Mouse (Mus musculus) neural tube, embryonic 12.5 days (tissue): ENCODE data around the gene Sh2d6. TPM values are rescaled to one million over a fixed set of nuclear protein-coding genes. Genes with fewer than 3 reads are reported as not detected.

Experiments used
- ATAC-seq: fragments of 200-750 bp; cut with Nextera tagmentation; 2 replicates; pipeline ENCODE4 v1.8.0; 2017; ENCODE audit warnings: low read depth, mild to moderate bottlenecking, moderate TSS enrichment, moderate library complexity; ENCODE audit not compliant: low FRiP score
- H3K27ac ChIP-seq: fragments of 300-500 bp; sonication (generic); 2 replicates; pipeline ENCODE4 v1.5.1; 2016
- H3K27me3 ChIP-seq: fragments of 300-500 bp; sonication (generic); replicated peaks from 2 replicates; pipeline ENCODE4 v1.6.1; 2016; ENCODE audit warnings: mild to moderate bottlenecking
- H3K36me3 ChIP-seq: fragments of 300-500 bp; sonication (generic); 2 replicates; pipeline ENCODE4 v1.6.1; 2016; ENCODE audit warnings: mild to moderate bottlenecking
- H3K4me1 ChIP-seq: fragments of 300-500 bp; sonication (generic); 2 replicates; pipeline ENCODE4 v1.6.1; 2016
- H3K4me2 ChIP-seq: fragments of 300-500 bp; sonication (generic); replicated peaks from 2 replicates; pipeline ENCODE4 v1.6.1; 2016; ENCODE audit warnings: mild to moderate bottlenecking
- H3K4me3 ChIP-seq: fragments of 300-500 bp; sonication (generic); 2 replicates; pipeline ENCODE4 v1.5.1; 2016
- H3K9ac ChIP-seq: fragments of 300-500 bp; sonication (generic); 2 replicates; pipeline ENCODE4 v1.6.1; 2016; ENCODE audit warnings: mild to moderate bottlenecking
- H3K9me3 ChIP-seq: fragments of 300-500 bp; sonication (generic); 2 replicates; pipeline ENCODE4 v1.6.1; 2016; ENCODE audit warnings: mild to moderate bottlenecking
- WGBS: fragments of 180-500 bp; shearing (Covaris S2); methylation state at CpG from one replicate; pipeline ENCODE4 v1.1.7; 2016; 5-methylcytosine and 5-hydroxymethylcytosine counted together
- polyA plus RNA-seq: library from polyadenylated mRNA; unstranded; fragments of >200 nt; fragmentation: Nextera tagmentation; extraction: Ambion mirVana; gene quantifications from 2 replicates; pipeline ENCODE4 v1.2.1, GENCODE M21; 2016

Sh2d6 gene
- polyA plus RNA-seq, 1 experiment from 2014 or later, result 0.34 TPM

DNA sequence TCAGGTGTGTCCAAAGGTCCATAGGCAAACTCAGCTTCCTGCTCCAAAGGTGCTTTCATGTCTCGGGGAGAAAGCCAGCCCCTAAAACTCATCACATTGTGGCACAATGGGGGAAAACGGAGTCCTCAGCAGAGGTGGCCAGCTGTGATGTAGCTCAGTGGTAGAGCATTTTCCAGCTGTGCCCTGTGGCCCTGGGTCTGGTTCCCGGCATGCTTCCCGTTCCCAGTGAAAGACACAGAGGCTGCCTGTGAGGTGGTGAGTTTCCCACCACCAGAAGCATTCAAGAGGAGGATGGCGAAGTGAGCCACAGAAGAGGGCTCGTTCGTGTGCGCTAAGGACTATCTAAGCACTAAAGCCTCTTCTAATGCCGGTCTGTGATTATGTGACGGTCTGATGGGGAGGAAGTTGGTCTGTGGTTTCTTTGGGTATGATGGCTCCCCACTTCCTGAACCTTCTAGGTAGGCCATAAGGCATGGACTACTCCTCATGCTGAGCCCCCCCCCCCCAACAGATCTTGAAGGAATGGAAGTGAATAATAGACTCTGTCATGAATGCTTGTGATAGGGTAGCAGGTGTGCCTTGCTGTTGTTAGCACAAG, 29.1 kb upstream of the Sh2d6 start:
- H3K27me3 ChIP-seq, result no peaks in the 10 kb centered on the region
- H3K9ac ChIP-seq, result no peak overlapping the region
- peaks cover 15% of the 10 kb centered on the region for H3K4me1 ChIP-seq
- no peaks in the 10 kb centered on the region for H3K9me3 ChIP-seq
- no peak overlapping the region for H3K4me3 ChIP-seq
- no peaks in the 10 kb centered on the region for H3K36me3 ChIP-seq
- no peak for ATAC-seq
- no peak overlapping the region for H3K4me2 ChIP-seq
- 86% methylated on average over 10 of the region's 10 CpGs for WGBS
- no peak overlapping the region for H3K27ac ChIP-seq

DNA sequence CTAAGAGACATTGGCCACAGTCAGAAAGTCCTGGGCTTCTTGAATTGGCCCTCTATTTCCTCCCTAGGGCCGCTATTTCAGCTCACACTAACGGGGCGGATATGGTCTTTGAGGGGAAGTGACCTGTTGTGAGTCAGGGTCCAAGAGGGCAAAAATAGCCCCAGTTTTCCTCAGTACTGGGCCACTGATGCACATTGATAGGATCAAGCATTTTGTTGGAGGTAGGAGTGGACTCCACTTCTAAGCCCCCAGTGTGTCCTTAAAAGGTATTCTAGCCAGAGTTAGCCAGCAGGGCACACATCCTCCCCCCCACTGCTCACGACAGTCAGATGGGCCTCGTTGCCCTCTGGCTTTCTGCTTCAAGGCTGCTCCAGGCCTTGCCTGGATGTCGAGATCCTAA, 28.5 kb upstream of the Sh2d6 start:
- Histone ChIP-seq H3K4me1 (peaks cover 15% of the 10 kb centered on the region), H3K4me3 (no peak overlapping the region), H3K27me3 (no peaks in the 10 kb centered on the region), H3K4me2 (no peak overlapping the region), H3K9ac (no peak overlapping the region), H3K27ac (no peak overlapping the region), H3K36me3 (no peaks in the 10 kb centered on the region), H3K9me3 (no peaks in the 10 kb centered on the region)
- WGBS, result 64% methylated on average over 6 of the region's 6 CpGs
- no peak for ATAC-seq

DNA sequence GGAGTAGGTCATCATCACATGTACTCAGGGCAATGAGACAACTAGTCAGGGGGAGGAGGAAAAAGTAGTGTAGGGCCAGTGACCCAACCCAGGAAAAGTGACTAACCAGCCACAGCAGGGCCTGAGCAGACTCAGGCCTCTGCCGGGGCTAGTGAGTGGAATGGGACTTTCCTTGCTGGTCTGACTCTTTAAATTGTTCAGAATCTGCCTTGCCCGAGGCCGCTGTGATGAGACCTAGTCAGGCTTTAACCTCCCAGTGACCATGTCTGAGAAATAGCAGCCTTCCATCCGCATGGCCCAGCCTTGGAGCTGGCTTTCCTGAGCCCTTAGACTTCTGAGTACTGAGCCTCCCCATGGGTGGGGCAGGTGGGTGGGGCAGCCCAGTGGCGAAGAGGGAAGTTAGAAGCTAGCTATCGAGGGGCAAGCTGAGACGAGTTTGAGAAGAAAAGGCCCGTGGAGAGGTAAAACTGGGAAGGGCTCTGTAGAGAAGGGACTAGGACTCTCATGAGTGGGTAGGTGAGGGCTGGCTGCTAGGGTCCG, 27.6 kb upstream of the Sh2d6 start:
- Histone ChIP-seq H3K27ac (no peak overlapping the region), H3K4me3 (no peak overlapping the region), H3K4me1 (peaks cover 19% of the 10 kb centered on the region), H3K27me3 (no peaks in the 10 kb centered on the region), H3K9me3 (no peaks in the 10 kb centered on the region), H3K4me2 (no peak overlapping the region), H3K9ac (no peak overlapping the region), H3K36me3 (no peaks in the 10 kb centered on the region)
- 65% methylated on average over 9 of the region's 9 CpGs for WGBS
- ATAC-seq, result no peak

DNA sequence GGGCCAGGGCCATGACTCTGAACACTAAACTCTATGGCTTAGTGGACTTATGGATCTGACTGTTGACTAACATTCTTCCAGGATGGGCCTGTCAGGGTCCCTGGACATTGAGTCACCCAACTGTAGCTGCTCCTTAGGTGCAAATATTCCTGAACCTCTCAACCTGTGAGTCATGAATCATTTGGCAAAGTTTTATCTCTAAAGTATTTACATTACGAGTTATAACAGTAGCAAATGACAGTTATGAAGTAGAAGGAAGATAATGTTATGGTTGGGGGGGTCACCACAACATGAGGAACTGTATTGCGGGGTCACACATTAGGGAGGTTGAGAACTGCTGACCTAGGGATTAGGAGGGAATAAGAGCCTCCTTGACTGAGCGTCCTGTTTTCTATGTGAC, 26.4 kb upstream of the Sh2d6 start:
- H3K9me3 ChIP-seq, result no peaks in the 10 kb centered on the region
- ATAC-seq, result no peak
- WGBS, result 92% methylated on average over 3 of the region's 3 CpGs
- no peak overlapping the region for H3K4me2 ChIP-seq
- H3K9ac ChIP-seq, result no peak overlapping the region
- H3K36me3 ChIP-seq, result no peaks in the 10 kb centered on the region
- no peak overlapping the region for H3K27ac ChIP-seq
- no peak overlapping the region for H3K4me3 ChIP-seq
- no peaks in the 10 kb centered on the region for H3K27me3 ChIP-seq
- H3K4me1 ChIP-seq, result peaks cover 16% of the 10 kb centered on the region

DNA sequence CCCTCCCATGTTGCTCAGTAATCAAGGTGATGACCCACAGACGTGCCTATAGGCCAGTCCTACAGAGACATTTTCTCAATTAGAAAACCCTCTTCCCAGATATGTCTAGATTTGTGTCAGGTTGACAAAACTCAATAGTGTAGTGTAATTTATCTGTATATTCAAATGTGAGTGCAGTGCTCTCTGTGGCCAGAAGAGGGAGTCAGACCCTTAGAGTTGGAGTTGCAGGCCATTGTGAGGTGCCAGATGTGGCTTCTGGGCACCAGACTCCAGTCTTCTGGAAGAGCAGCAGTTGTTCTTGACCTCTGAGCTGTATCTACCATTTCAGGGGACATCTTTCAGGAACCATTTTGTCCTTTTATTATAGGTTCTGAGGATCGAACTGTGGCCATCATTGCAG, 25.6 kb upstream of the Sh2d6 start:
- no peak overlapping the region for H3K9ac ChIP-seq
- no peak for ATAC-seq
- no peaks in the 10 kb centered on the region for H3K36me3 ChIP-seq
- no peak overlapping the region for H3K27ac ChIP-seq
- no peak overlapping the region for H3K4me2 ChIP-seq
- H3K27me3 ChIP-seq, result no peaks in the 10 kb centered on the region
- no peak overlapping the region for H3K4me3 ChIP-seq
- peaks cover 9% of the 10 kb centered on the region; the same call in 1 of the 2 replicates for H3K4me1 ChIP-seq
- WGBS, result 93% methylated on average over 2 of the region's 2 CpGs
- no peaks in the 10 kb centered on the region for H3K9me3 ChIP-seq

DNA sequence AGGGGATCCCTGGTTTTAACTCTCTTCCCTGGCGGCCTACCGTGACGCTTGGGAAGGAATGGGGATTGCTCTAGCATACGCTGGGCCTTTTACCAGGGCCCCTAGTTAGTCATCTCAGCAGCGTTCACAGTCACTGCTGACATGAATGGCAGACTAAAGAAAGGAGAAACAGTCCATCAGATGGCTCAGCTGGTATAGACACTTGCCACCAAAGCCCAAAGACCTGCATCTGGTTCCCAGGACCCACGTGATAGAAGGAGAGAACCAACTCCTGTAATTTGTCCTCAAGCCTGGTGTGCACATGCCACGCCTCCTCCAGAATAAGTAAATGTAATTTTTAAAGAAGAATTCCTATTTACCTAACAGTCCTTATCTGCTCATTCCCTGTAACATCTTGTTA, 23.9 kb upstream of the Sh2d6 start:
- Histone ChIP-seq H3K4me3 (no peak overlapping the region), H3K36me3 (no peaks in the 10 kb centered on the region), H3K27me3 (no peaks in the 10 kb centered on the region), H3K4me2 (no peak overlapping the region), H3K9ac (no peak overlapping the region), H3K9me3 (no peaks in the 10 kb centered on the region), H3K4me1 (peaks cover 9% of the 10 kb centered on the region; the same call in 1 of the 2 replicates), H3K27ac (no peak overlapping the region)
- no peak for ATAC-seq
- WGBS, result 53% methylated on average over 7 of the region's 7 CpGs

DNA sequence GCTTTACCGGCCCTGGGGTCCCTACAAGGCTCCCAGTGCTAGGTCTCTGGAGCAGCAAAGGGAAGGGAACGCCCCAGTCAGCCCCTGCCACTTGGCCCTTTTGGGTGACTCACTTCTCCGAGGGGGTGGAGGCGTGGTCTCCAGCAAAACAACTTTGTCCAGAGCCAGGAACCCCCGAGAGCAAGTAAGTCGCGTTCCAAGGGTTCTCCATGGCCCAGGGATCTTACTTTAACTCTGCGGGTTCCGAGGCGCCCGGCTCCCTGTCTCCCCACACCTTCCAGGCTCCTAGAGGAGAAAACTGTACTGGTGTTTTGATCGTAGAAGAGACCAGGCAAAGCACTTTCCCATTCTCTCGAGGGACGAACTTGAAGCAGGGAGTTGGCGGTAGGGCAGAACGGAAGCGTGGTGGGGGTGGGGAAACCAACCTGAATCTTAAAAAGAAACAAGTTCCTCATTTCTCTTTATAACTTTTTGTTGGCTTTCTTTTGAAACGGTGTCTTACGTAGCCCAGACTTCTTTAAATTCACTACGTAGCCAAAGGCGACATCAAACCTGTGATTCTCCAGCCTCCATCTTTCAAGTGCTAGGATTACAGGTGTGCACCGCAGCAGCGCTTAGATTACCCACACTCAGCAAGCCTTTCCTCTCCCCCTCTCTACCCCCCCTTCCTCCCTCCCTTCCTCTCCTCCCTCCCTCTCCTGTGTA, 22.9 kb upstream of the Sh2d6 start, which contains the start of gene Capg:
Gene Capg (plus strand): TSS at position 109 of the 705 bp plus-strand sequence.
- WGBS, result 19% methylated on average over 23 of the region's 23 CpGs
- no peaks in the 10 kb centered on the region for H3K9me3 ChIP-seq
- no peaks in the 10 kb centered on the region for H3K27me3 ChIP-seq
- no peak within 1 kb of the TSS for H3K9ac ChIP-seq
- no peak within 1 kb of the TSS for H3K27ac ChIP-seq
- H3K36me3 ChIP-seq, result no peaks in the 10 kb centered on the region
- peak within 1 kb of the TSS; percentile 40 for H3K4me2 ChIP-seq
- peaks cover 9% of the 10 kb centered on the region; the same call in 1 of the 2 replicates for H3K4me1 ChIP-seq
- H3K4me3 ChIP-seq, result no peak within 1 kb of the TSS
- no peak for ATAC-seq

DNA sequence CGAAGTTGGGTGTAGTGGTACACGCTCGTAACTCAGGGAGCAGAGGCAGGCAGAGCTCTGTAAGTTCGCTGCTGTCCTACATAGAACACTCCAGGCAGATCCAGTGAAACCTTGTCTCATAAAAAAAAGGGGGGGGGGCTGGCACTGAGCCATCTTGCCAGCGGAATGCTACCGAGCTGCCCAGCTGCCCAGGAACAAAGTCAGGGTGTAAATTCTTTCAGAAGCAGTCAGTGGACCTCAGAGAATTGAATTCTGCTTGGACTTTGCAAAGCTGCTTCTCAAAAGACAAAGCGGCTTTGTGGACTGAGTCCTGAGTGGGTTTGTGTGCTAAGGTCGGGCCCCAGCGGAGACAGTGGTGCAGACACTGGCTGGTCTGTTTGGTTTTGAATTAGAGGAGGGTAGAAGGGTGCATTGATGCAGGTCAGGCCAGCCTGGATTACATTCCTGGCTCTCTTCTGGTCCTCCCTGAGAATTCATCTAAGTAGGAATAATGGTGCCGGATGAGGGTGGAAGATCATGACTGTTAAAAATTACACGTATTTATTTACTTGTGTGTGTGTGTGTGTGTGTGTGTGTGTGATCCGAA, 21.9 kb upstream of the Sh2d6 start:
- H3K4me1 ChIP-seq, result peaks cover 14% of the 10 kb centered on the region
- no peak overlapping the region for H3K27ac ChIP-seq
- H3K36me3 ChIP-seq, result no peaks in the 10 kb centered on the region
- no peak overlapping the region for H3K4me2 ChIP-seq
- no peaks in the 10 kb centered on the region for H3K9me3 ChIP-seq
- 66% methylated on average over 12 of the region's 12 CpGs for WGBS
- H3K4me3 ChIP-seq, result no peak overlapping the region
- 0 out of 2 replicates have a peak, but pooled peaks have one; percentile 37 for ATAC-seq
- no peak overlapping the region for H3K9ac ChIP-seq
- no peaks in the 10 kb centered on the region for H3K27me3 ChIP-seq

DNA sequence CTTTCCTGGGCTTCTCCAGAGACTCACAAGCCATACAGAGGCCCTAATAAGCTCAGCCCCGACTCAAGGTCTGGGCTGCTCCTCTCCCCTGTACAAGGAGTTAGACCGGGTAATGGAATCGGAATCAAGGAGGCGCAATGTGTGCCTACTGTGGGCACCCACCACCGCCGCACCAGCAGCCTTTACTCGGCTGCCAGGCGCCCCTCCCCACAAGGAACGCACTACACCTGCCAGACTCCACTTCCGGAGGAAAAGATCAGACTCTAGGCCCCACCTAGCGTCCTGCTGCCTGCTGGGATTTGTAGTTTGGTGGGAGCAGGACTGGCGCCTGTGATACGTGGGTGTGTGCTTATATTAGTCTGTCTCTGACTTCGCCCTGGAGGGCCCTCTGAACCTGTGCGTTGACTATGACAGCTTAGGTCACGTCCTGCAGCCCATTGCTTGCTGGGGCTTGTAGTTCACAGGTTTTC, 17.1 kb upstream of the Sh2d6 start:
- Histone ChIP-seq H3K9me3 (no peaks in the 10 kb centered on the region), H3K4me1 (peaks cover 13% of the 10 kb centered on the region; the same call in 1 of the 2 replicates), H3K9ac (peak overlapping the region; percentile 59), H3K36me3 (no peaks in the 10 kb centered on the region), H3K27me3 (no peaks in the 10 kb centered on the region), H3K4me3 (peak overlapping the region; percentile 39), H3K27ac (no peak overlapping the region), H3K4me2 (peak overlapping the region; percentile 66)
- ATAC-seq, result peak; percentile 87
- 2% methylated on average over 16 of the region's 16 CpGs for WGBS

DNA sequence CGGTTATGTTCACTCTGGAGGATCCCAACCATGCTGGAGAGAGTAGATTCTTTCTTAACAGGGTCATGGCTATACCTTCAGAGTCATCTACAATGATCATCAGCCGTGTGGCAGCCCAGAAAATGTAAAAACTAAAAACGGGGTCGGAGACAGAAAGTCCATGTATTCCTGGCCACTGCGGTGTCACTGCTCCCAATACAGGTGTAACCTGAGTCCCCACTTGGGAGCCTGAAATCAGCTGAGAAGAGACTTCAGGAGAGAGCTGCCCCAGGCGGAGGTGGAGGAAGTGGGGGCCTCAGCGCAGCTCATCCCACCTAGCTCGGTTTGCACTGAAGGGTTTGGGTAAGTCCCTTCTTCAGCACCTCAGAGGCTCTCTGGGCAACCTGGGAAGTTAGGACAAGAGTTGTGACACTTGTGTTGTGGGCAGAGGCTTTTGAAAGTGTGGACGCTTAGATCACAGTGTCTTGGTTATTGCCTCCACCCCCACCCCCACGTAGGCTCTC, 16.5 kb upstream of the Sh2d6 start:
- H3K9me3 ChIP-seq, result no peaks in the 10 kb centered on the region
- H3K9ac ChIP-seq, result peak overlapping the region; percentile 59
- H3K27me3 ChIP-seq, result no peaks in the 10 kb centered on the region
- WGBS, result 53% methylated on average over 10 of the region's 10 CpGs
- H3K4me1 ChIP-seq, result peaks cover 9% of the 10 kb centered on the region; the same call in 1 of the 2 replicates
- no peak overlapping the region for H3K27ac ChIP-seq
- H3K36me3 ChIP-seq, result no peaks in the 10 kb centered on the region
- ATAC-seq, result no peak
- peak overlapping the region; percentile 66 for H3K4me2 ChIP-seq
- H3K4me3 ChIP-seq, result peak overlapping the region; percentile 39

DNA sequence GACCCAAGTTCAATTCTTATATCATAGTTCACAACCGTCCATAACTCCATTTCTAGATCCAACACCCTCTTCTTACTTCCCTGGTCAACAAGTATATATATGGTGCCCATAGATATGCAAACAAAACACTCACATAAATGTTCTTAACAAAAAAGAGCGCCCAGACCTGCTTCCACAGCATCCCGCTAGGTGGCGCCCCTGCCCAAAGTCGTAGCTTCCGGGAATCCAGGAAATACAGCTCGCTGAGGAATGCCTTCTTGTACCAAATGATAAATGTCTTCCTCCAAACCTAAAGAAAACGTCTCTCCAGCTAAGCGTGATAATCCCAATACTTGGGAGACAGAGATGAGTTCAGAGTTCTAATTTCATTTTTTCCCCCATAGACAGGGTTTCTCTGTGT, 13.7 kb upstream of the Sh2d6 start:
- H3K36me3 ChIP-seq, result no peaks in the 10 kb centered on the region
- H3K9me3 ChIP-seq, result no peaks in the 10 kb centered on the region
- no peak overlapping the region for H3K27ac ChIP-seq
- H3K4me1 ChIP-seq, result peaks cover 11% of the 10 kb centered on the region; the same call in 1 of the 2 replicates
- peak overlapping the region; percentile 49 for H3K4me2 ChIP-seq
- ATAC-seq, result no peak
- no peaks in the 10 kb centered on the region for H3K27me3 ChIP-seq
- no peak overlapping the region for H3K9ac ChIP-seq
- H3K4me3 ChIP-seq, result no peak overlapping the region
- 3% methylated on average over 9 of the region's 9 CpGs for whole genome bisulfite sequencing
